Mouse (Mus musculus) testis, adult 2 months (tissue): Measurements from ENCODE around the gene Zbtb7a.
A peak's percentile ranks its signal among the peaks of the same experiment; 100 is the strongest.

Source experiments
- CTCF ChIP-seq: fragments of 200-500 bp; IDR thresholded peaks from 2 replicates; pipeline ENCODE4 v1.5.1; 2012; ENCODE audit warnings: low read depth, mild to moderate bottlenecking, inconsistent platforms, low read length, moderate library complexity; ENCODE audit not compliant: control insufficient read depth, insufficient read depth, insufficient replicate concordance
- POLR2A ChIP-seq: fragments of 200-500 bp; IDR thresholded peaks from 2 replicates; pipeline ENCODE4 v1.6.1; 2012; ENCODE audit warnings: low read depth, mild to moderate bottlenecking, inconsistent platforms, low read length, moderate library complexity; ENCODE audit not compliant: control insufficient read depth

- TF ChIP-seq POLR2A (peak; percentile 61; the same call in 1 of the 2 replicates), CTCF (no peak)
These were observed 59.2 kb downstream of the Zbtb7a start for GRCm38 (mm10) chr10:81193991-81194774.
